Mouse (Mus musculus): ENCODE data around the gene Gm28308. TPM values are rescaled to one million over a fixed set of nuclear protein-coding genes. Genes with fewer than 3 reads are reported as not detected.

Gm28308 gene
- polyA plus RNA-seq, 1 experiment from 2014 or later: not detected

GRCm38 (mm10) chr6:52236806-52237205 is 23.7 kb upstream of the Gm28308 start:
- no peak overlapping the region for H3K4me2 ChIP-seq (replicated peaks)
- no peak for ATAC-seq (ENCODE audit: insufficient number of reproducible peaks, low FRiP score, low TSS enrichment, low read depth)
- no peak overlapping the region for H3K4me3 ChIP-seq (replicated peaks)
- peaks cover 97% of the 10 kb centered on the region for H3K27me3 ChIP-seq
- H3K9ac ChIP-seq: no peak overlapping the region
- 6% methylated on average over 3 of the region's 3 CpGs for WGBS
- no peak overlapping the region for H3K27ac ChIP-seq (replicated peaks)
- no peaks in the 10 kb centered on the region for H3K9me3 ChIP-seq (replicated peaks)
- H3K36me3 ChIP-seq: no peaks in the 10 kb centered on the region
- peaks cover 20% of the 10 kb centered on the region for H3K4me1 ChIP-seq

- WGBS: 18% methylated on average over 6 of the region's 6 CpGs
- Histone ChIP-seq H3K27me3 (peaks cover 95% of the 10 kb centered on the region), H3K9me3 (replicated peaks) (no peaks in the 10 kb centered on the region), H3K27ac (replicated peaks) (no peak overlapping the region), H3K4me1 (peaks cover 20% of the 10 kb centered on the region), H3K36me3 (no peaks in the 10 kb centered on the region), H3K4me3 (replicated peaks) (no peak overlapping the region), H3K9ac (no peak overlapping the region), H3K4me2 (replicated peaks) (no peak overlapping the region)
- ATAC-seq (ENCODE audit: insufficient number of reproducible peaks, low FRiP score, low TSS enrichment, low read depth): no peak
These were observed 22.7 kb upstream of the Gm28308 start for GRCm38 (mm10) chr6:52235866-52236265.

GRCm38 (mm10) chr6:52235267-52235666 is 22.1 kb upstream of the Gm28308 start:
- ATAC-seq (ENCODE audit: insufficient number of reproducible peaks, low FRiP score, low TSS enrichment, low read depth): no peak
- WGBS: 23% methylated on average over 9 of the region's 9 CpGs
- Histone ChIP-seq H3K27me3 (peaks cover 95% of the 10 kb centered on the region), H3K4me2 (replicated peaks) (no peak overlapping the region), H3K4me3 (replicated peaks) (no peak overlapping the region), H3K9ac (no peak overlapping the region), H3K4me1 (peaks cover 20% of the 10 kb centered on the region), H3K9me3 (replicated peaks) (no peaks in the 10 kb centered on the region), H3K27ac (replicated peaks) (no peak overlapping the region), H3K36me3 (no peaks in the 10 kb centered on the region)

GRCm38 (mm10) chr6:52234428-52235140 is 21.4 kb upstream of the Gm28308 start:
- Histone ChIP-seq H3K4me3 (replicated peaks) (peak overlapping the region; percentile 13; the same call in 1 of the 2 replicates), H3K27me3 (peaks cover 95% of the 10 kb centered on the region), H3K36me3 (no peaks in the 10 kb centered on the region), H3K4me2 (replicated peaks) (no peak overlapping the region), H3K9ac (no peak overlapping the region), H3K27ac (replicated peaks) (no peak overlapping the region), H3K4me1 (peaks cover 16% of the 10 kb centered on the region), H3K9me3 (replicated peaks) (no peaks in the 10 kb centered on the region)
- WGBS: under 1% methylated on average over 65 of the region's 68 CpGs
- ATAC-seq (ENCODE audit: insufficient number of reproducible peaks, low FRiP score, low TSS enrichment, low read depth): no peak

GRCm38 (mm10) chr6:52233546-52234427 is 20.6 kb upstream of the Gm28308 start:
- H3K4me3 ChIP-seq (replicated peaks): peak overlapping the region; percentile 13; the same call in 1 of the 2 replicates
- no peak for ATAC-seq (ENCODE audit: insufficient number of reproducible peaks, low FRiP score, low TSS enrichment, low read depth)
- under 1% methylated on average over 70 of the region's 70 CpGs for WGBS

GRCm38 (mm10) chr6:52232984-52233545 is 19.9 kb upstream of the Gm28308 start:
- Histone ChIP-seq H3K9me3 (replicated peaks) (no peaks in the 10 kb centered on the region), H3K4me1 (peaks cover 19% of the 10 kb centered on the region), H3K27me3 (peaks cover 96% of the 10 kb centered on the region), H3K4me2 (replicated peaks) (no peak overlapping the region), H3K9ac (no peak overlapping the region), H3K27ac (replicated peaks) (no peak overlapping the region), H3K36me3 (no peaks in the 10 kb centered on the region), H3K4me3 (replicated peaks) (no peak overlapping the region)
- no peak for ATAC-seq (ENCODE audit: insufficient number of reproducible peaks, low FRiP score, low TSS enrichment, low read depth)
- 1% methylated on average over 23 of the region's 23 CpGs for WGBS

More at GRCm38 (mm10) chr6:52233546-52234427, 20.6 kb upstream of the Gm28308 start:
- Histone ChIP-seq H3K36me3 (no peaks in the 10 kb centered on the region), H3K27ac (replicated peaks) (no peak overlapping the region), H3K4me1 (peaks cover 19% of the 10 kb centered on the region), H3K9me3 (replicated peaks) (no peaks in the 10 kb centered on the region), H3K4me2 (replicated peaks) (no peak overlapping the region), H3K9ac (no peak overlapping the region), H3K27me3 (peaks cover 97% of the 10 kb centered on the region)

GRCm38 (mm10) chr6:52232568-52232965 is 19.4 kb upstream of the Gm28308 start:
- H3K36me3 ChIP-seq: no peaks in the 10 kb centered on the region
- H3K4me3 ChIP-seq (replicated peaks): no peak overlapping the region
- H3K27ac ChIP-seq (replicated peaks): no peak overlapping the region
- no peaks in the 10 kb centered on the region for H3K9me3 ChIP-seq (replicated peaks)
- H3K9ac ChIP-seq: no peak overlapping the region
- H3K27me3 ChIP-seq: peaks cover 95% of the 10 kb centered on the region
- H3K4me2 ChIP-seq (replicated peaks): no peak overlapping the region
- ATAC-seq (ENCODE audit: insufficient number of reproducible peaks, low FRiP score, low TSS enrichment, low read depth): no peak
- under 1% methylated on average over 18 of the region's 18 CpGs for WGBS
- H3K4me1 ChIP-seq: peaks cover 19% of the 10 kb centered on the region

- no peak overlapping the region for H3K4me2 ChIP-seq (replicated peaks)
- H3K36me3 ChIP-seq: no peaks in the 10 kb centered on the region
- 1% methylated on average over 18 of the region's 18 CpGs for WGBS
- H3K4me1 ChIP-seq: peaks cover 19% of the 10 kb centered on the region
- no peaks in the 10 kb centered on the region for H3K9me3 ChIP-seq (replicated peaks)
- peaks cover 95% of the 10 kb centered on the region for H3K27me3 ChIP-seq
- no peak overlapping the region for H3K4me3 ChIP-seq (replicated peaks)
- ATAC-seq (ENCODE audit: insufficient number of reproducible peaks, low FRiP score, low TSS enrichment, low read depth): no peak
- H3K27ac ChIP-seq (replicated peaks): no peak overlapping the region
- no peak overlapping the region for H3K9ac ChIP-seq
These were observed 18.9 kb upstream of the Gm28308 start for GRCm38 (mm10) chr6:52231885-52232567.

GRCm38 (mm10) chr6:52230516-52231165 is 17.5 kb upstream of the Gm28308 start, which contains the start of gene Hoxa9:
TSS of gene Hoxa9 (minus strand) at chr6:52231089.
- Histone ChIP-seq H3K27me3 (peaks cover 95% of the 10 kb centered on the region), H3K36me3 (no peaks in the 10 kb centered on the region)

GRCm38 (mm10) chr6:52229558-52230416 is 16.6 kb upstream of the Gm28308 start:
- H3K36me3 ChIP-seq: no peaks in the 10 kb centered on the region
- H3K4me3 ChIP-seq (replicated peaks): no peak overlapping the region
- ATAC-seq (ENCODE audit: insufficient number of reproducible peaks, low FRiP score, low TSS enrichment, low read depth): no peak
- H3K9me3 ChIP-seq (replicated peaks): no peaks in the 10 kb centered on the region
- 3% methylated on average over 44 of the region's 44 CpGs for WGBS
- H3K27me3 ChIP-seq: peaks cover 95% of the 10 kb centered on the region
- no peak overlapping the region for H3K9ac ChIP-seq
- no peak overlapping the region for H3K4me2 ChIP-seq (replicated peaks)
- no peak overlapping the region for H3K27ac ChIP-seq (replicated peaks)
- H3K4me1 ChIP-seq: peaks cover 28% of the 10 kb centered on the region

More at GRCm38 (mm10) chr6:52230516-52231165, 17.5 kb upstream of the Gm28308 start, which contains the start of gene Hoxa9:
- H3K9ac ChIP-seq: no peak within 1 kb of the TSS
- no peak within 1 kb of the TSS; the same call in 1 of the 2 replicates for H3K4me3 ChIP-seq (replicated peaks)
- no peak within 1 kb of the TSS for H3K27ac ChIP-seq (replicated peaks)
- no peak within 1 kb of the TSS for H3K4me2 ChIP-seq (replicated peaks)
- under 1% methylated on average over 32 of the region's 36 CpGs for WGBS
- no peak for ATAC-seq (ENCODE audit: insufficient number of reproducible peaks, low FRiP score, low TSS enrichment, low read depth)
- no peaks in the 10 kb centered on the region for H3K9me3 ChIP-seq (replicated peaks)
- peaks cover 24% of the 10 kb centered on the region for H3K4me1 ChIP-seq
